Mouse (Mus musculus): Measurements from ENCODE around the gene Vkorc1. TPM values are rescaled to one million over a fixed set of nuclear protein-coding genes. Genes with fewer than 3 reads are reported as not detected.
"Not testable (repeated sequence)": the region's sequence is repeated elsewhere in the genome, so short reads cannot be mapped to it uniquely, and the experiment has no call there.

The Vkorc1 gene
- total RNA-seq, 2 experiments from 2014 or later = 21.3 to 24.0 TPM

- no peak for DNase-seq (ENCODE audit: low spot score in 2 of 2)
These were observed 22.8 kb upstream of the Vkorc1 start for GRCm38 (mm10) chr7:127918203-127918602.

DNA sequence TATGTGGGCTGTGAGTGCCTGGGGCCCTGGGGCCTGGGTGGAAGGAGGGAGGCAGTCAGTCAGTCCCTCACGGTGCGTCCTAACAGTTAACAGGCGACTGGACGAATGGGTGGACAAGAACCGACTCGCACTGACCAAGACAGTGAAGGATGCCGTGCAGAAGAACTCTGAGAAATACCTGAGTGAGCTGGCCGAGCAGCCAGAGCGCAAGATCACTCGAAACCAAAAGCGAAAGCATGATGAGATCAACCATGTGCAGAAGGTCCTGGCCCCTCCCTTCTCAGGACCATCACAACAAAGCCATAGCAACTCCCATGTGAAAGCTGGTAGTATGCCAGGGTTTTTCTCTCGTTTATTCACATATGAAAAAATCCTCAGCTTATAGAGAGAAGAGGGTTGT is 19.9 kb upstream of the Vkorc1 start:
- DNase-seq (ENCODE audit: low spot score in 2 of 2) = no peak

DNA sequence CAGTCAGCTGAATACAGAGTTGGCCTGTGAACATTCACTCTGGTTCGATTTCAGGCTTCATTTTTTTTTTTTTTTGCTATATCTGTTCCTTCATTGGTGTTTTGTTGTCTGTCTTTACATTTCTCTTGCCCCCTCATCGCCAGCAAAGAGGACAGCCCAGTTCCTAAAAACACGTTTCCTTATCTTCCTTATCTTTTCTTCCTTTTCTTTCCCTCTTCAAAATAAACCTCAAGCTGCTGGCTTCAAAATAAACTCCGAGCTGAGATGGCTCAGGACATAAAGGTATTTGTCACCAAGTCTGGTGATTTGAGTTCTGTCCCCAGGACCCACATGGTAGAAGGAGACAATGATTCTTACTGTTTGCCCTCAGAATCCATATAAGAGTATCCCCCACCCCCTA is 17.5 kb upstream of the Vkorc1 start:
- DNase-seq (ENCODE audit: low spot score in 2 of 2) = no peak

- peak; percentile 85 to 89 for DNase-seq (ENCODE audit: low spot score in 2 of 2)
These were observed 16.9 kb upstream of the Vkorc1 start, which contains the start of gene Kat8 for GRCm38 (mm10) chr7:127912190-127912871. Kat8 (plus strand) TSS chr7:127912516.

GRCm38 (mm10) chr7:127908656-127909055 is 13.2 kb upstream of the Vkorc1 start:
- DNase-seq (ENCODE audit: low spot score in 2 of 2) = no peak

GRCm38 (mm10) chr7:127907939-127908338 is 12.5 kb upstream of the Vkorc1 start:
- DNase-seq (ENCODE audit: low spot score in 2 of 2) = no peak

DNA sequence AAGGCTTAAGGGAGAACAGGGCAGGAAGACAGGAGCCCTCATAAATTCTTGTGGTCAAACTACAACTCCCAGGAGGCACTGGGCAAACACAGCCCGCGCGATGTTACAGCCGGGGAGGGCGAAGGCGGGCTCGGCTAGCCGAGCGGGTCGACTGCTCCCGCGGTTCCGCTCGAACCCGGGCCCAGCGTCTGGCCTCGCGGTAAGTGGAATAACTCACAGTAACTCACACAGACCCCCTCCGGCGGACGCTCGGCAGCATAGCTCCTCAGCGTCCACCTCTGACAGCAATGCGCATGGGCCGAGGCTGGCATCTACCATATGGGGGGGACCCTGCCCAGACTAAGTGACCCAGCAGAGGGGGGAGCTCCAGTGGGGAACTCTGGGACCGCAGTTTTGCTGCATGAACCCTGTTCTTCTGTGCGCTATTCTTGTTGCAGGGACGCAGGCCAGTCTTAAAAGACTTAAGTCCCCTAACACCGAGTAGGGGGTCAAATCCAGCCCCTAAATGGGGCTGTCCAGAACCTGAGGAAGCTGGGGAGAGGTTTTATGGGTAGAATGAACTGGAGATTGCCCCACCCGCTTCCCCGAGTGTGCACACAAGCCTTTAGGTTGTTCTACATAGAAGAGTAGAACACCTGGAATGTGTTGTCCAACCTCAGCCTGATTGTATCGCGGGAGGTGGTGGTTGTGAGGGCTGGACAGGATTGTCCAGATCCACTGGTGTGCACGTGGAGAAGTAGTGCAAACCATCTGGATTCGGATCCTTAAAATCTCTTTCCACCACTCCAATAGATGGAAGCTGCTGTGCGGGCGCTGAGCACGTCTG is 8.8 kb upstream of the Vkorc1 start, which contains the start of gene Bckdk:
Gene Bckdk, plus strand, starts transcription at position 112 of the 826 bp plus-strand sequence.
- peak; percentile 67 to 78 for DNase-seq (ENCODE audit: low spot score in 2 of 2)

DNA sequence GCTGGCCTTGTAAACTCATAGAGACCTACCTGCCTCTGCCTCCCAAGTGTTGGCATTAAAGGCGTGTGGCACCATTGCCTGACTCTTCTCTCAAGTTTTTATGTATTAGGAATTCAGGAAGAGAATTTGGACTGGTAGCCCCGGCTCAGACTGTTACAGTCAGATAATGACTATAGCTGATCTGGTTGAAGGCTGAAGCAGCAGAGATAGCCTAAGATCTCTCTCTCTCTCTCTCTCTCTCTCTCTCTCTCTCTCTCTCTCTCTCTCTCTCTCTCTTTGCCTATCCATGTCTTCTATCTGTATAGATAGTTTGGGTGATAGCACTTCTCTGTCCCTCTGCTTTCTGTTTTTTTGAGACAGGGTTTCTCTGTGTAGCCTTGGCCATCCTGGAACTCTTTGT is 6.4 kb upstream of the Vkorc1 start:
- no peak for DNase-seq (ENCODE audit: low spot score in 2 of 2)

- DNase-seq (ENCODE audit: low spot score in 2 of 2) = no peak
These were observed 4.6 kb upstream of the Vkorc1 start for GRCm38 (mm10) chr7:127899997-127900396.

DNA sequence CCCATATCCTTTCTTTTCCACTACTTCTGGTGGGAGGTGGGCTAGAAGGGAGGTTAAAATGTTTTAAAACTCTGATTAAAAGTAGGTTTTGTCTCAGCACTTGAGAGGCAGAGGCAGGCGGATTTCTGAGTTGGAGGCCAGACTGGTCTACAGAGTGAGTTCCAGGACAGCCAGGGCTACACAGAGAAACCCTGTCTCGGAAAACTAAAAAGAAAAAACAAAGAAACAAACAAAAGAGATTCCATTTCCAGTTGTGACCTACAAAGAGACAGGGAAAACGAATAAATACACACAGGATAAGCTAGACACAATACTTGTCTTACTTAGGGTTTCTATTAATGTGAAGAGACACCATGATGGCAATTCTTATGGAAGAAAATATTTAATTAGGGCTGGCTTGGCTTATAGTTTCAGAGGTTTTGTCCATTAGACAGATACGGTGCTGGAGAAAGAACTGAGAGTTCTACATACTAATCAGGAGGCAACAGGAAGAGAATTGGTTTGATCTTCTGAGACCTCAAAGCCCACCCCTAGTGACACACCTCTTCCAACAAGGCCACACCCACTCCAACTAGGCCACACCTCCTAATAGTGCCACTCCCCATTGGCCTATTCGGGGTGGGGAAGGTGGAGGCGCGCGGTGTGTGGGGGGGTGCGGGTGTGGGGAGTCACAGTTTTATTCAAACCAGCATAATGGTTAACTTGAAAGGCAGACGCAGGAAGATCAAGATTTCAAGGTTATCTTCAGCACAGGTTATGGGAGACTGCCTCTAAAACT is 3.0 kb upstream of the Vkorc1 start:
- no peak for DNase-seq (ENCODE audit: low spot score in 2 of 2)

GRCm38 (mm10) chr7:127897542-127897941 is 2.1 kb upstream of the Vkorc1 start:
- DNase-seq (ENCODE audit: low spot score in 2 of 2) = no peak

GRCm38 (mm10) chr7:127896384-127896783 is 967 bp upstream of the Vkorc1 start:
- DNase-seq (ENCODE audit: low spot score in 2 of 2) = peak; percentile 48 to 64

- DNase-seq (ENCODE audit: low spot score in 2 of 2) = not testable (repeated sequence)
These were observed 474 bp upstream of the Vkorc1 start for GRCm38 (mm10) chr7:127895891-127896290.

GRCm38 (mm10) chr7:127894480-127894879 is 937 bp downstream of the Vkorc1 start:
- no peak for DNase-seq (ENCODE audit: low spot score in 2 of 2)

- no peak for DNase-seq (ENCODE audit: low spot score in 2 of 2)
These were observed 4.6 kb downstream of the Vkorc1 start, which contains the start of gene Prss53 for GRCm38 (mm10) chr7:127890798-127891197. Prss53 (minus strand) TSS chr7:127890970.

- DNase-seq (ENCODE audit: low spot score in 2 of 2) = no peak
These were observed 6.6 kb downstream of the Vkorc1 start for GRCm38 (mm10) chr7:127888821-127889220.

- no peak for DNase-seq (ENCODE audit: low spot score in 2 of 2)
These were observed 7.6 kb downstream of the Vkorc1 start for GRCm38 (mm10) chr7:127887781-127888180.

DNA sequence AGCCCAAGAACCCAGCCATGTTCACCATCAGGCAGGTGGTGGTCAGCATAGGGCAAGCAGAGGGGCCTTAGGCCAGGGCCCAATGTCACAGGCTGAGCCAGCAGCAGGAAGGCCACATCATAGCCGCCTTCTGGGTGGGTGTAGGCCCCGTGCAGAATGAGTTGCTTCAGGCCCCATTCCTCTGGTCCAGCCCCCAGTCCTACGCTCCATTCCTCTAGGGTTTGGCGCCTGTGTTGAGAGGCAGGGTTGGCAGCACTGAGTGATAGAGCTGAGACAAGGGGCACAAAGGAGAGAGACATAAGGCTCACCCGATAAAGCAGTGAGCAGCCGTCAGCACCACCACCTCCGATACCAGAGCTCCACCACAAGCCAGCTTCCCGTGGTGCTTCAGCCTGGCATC is 8.2 kb downstream of the Vkorc1 start:
- DNase-seq (ENCODE audit: low spot score in 2 of 2) = no peak

GRCm38 (mm10) chr7:127886551-127886950 is 8.9 kb downstream of the Vkorc1 start:
- no peak for DNase-seq (ENCODE audit: low spot score in 2 of 2)

DNA sequence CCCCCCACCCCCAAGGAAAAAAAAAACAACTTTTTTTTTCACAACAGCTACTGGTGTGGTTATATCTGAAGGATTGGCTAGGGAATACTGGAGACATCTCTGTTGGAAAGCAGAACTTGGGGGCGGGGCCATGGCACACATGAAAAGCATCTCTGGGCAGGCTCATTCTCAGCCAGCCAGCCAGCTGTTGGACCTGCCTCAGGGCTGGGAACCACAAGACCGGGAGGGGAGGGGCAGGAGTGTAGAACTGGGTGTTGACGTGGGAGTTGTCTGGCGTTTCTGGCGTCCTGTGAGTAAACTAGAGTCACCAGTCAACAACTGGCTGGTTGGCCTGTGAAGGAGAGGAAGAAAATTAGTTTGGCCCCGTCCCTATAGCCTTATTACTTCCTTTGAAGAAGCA is 9.5 kb downstream of the Vkorc1 start:
- DNase-seq (ENCODE audit: low spot score in 2 of 2) = peak in 1 of 2 experiments; percentile 32

GRCm38 (mm10) chr7:127880431-127880830 is 15.0 kb downstream of the Vkorc1 start:
- no peak for DNase-seq (ENCODE audit: low spot score in 2 of 2)
